Mouse (Mus musculus) olfactory bulb, adult 2 months (tissue): ENCODE measurements at regions not wholly inside any gene's neighbourhood (a gene's known extent, or its start where the extent isn't known, plus 50 kb on each side); places are given as distances from the start of the nearest gene placed in this dataset.

Experiments
- H3K27ac ChIP-seq: fragments of 200-500 bp; 2 replicates; pipeline ENCODE4 v1.5.1; 2012; ENCODE audit warnings: low read depth, low read length; ENCODE audit not compliant: insufficient read depth
- H3K4me1 ChIP-seq: fragments of 200-500 bp; 2 replicates; pipeline ENCODE4 v1.6.1; 2012; ENCODE audit warnings: low read length; ENCODE audit not compliant: control insufficient read depth, insufficient read depth
- H3K4me3 ChIP-seq: fragments of 200-500 bp; 2 replicates; pipeline ENCODE4 v1.5.1; 2012; ENCODE audit warnings: mild to moderate bottlenecking, low read depth, low read length, moderate library complexity; ENCODE audit not compliant: insufficient read depth
- CTCF ChIP-seq: fragments of 200-500 bp; IDR thresholded peaks from 2 replicates; pipeline ENCODE4 v1.5.1; 2012; ENCODE audit warnings: low read depth, mild to moderate bottlenecking, low read length, moderate library complexity; ENCODE audit not compliant: insufficient read depth
- POLR2A ChIP-seq: fragments of 200-500 bp; IDR thresholded peaks from 2 replicates; pipeline ENCODE4 v1.6.1; 2012; ENCODE audit warnings: mild to moderate bottlenecking, low read depth, low read length, moderate library complexity; ENCODE audit not compliant: insufficient read depth
- WGBS: fragments of 180-500 bp; shearing (Covaris S2); methylation state at CpG from one replicate; pipeline ENCODE4 v1.1.7; 2018; 5-methylcytosine and 5-hydroxymethylcytosine counted together

- no peak overlapping the region for H3K27ac ChIP-seq
- 82% methylated on average over 4 of the region's 4 CpGs for WGBS
- H3K4me3 ChIP-seq: no peak overlapping the region
- no peaks in the 10 kb centered on the region for H3K4me1 ChIP-seq
- TF ChIP-seq POLR2A (no peak), CTCF (no peak)
Measured at GRCm38 (mm10) chr7:39981647-39982046, 464.1 kb downstream of the Zfp619 start.
